Mouse (Mus musculus): Measurements from ENCODE around the gene Polg2. TPM values are rescaled to one million over a fixed set of nuclear protein-coding genes. Genes with fewer than 3 reads are reported as not detected.
"Not testable (repeated sequence)": the region's sequence is repeated elsewhere in the genome, so short reads cannot be mapped to it uniquely, and the experiment has no call there.

The Polg2 gene
- polyA plus RNA-seq, 1 experiment from 2014 or later, result 12.9 TPM

- no peaks in the 10 kb centered on the region for H3K27me3 ChIP-seq (replicated peaks; ENCODE audit: control insufficient read depth, insufficient read depth, low read length)
- WGBS, result 86% methylated on average over 7 of the region's 7 CpGs
These were observed 37.0 kb upstream of the Polg2 start for GRCm38 (mm10) chr11:106816316-106816715.

DNA sequence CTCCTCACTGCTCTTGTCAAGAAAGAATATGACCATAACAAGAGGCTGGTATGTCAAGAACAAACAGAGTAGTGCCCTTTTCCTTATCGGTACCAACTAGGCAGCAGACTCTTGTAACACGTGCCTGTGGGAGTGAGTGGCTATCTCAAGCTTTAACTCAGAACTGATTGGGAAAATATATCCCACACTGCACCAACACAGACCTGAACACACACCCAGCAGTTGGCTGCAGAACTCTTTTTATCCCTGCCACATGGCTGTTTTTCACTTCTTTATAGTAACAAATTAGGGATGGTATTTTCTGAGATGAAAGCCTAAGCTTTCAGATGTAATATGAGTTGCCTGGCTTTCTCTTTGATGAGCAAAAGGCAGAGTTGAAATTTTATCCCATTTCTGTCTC lies 36.4 kb upstream of the Polg2 start:
- peak overlapping the region; percentile 70; the same call in 1 of the 2 replicates for H3K27ac ChIP-seq (ENCODE audit: low read depth, low read length)
- H3K9me3 ChIP-seq (ENCODE audit: control insufficient read depth), result no peaks in the 10 kb centered on the region
- 0 out of 2 replicates have a peak, but pooled peaks cover 7% of the 10 kb centered on the region for H3K4me1 ChIP-seq (replicated peaks; ENCODE audit: control insufficient read depth, insufficient read depth, low read length)
- H3K4me3 ChIP-seq (ENCODE audit: low read depth, low read length), result no peak overlapping the region
- H3K27me3 ChIP-seq (replicated peaks; ENCODE audit: control insufficient read depth, insufficient read depth, low read length), result no peaks in the 10 kb centered on the region
- H3K36me3 ChIP-seq (ENCODE audit: control insufficient read depth, insufficient read depth), result peaks cover 60% of the 10 kb centered on the region
- no peak for TF ChIP-seq CTCF (IDR thresholded peaks at IDR 0.05; ENCODE audit: low read depth)
- no peak for ATAC-seq
- 67% methylated on average over 2 of the region's 2 CpGs for WGBS
- no peak overlapping the region for H3K9ac ChIP-seq (ENCODE audit: low read depth, low read length)
- H3K4me2 ChIP-seq (replicated peaks; ENCODE audit: low read depth), result no peak overlapping the region

More at GRCm38 (mm10) chr11:106816316-106816715, 37.0 kb upstream of the Polg2 start:
- no peak for TF ChIP-seq CTCF (IDR thresholded peaks at IDR 0.05; ENCODE audit: low read depth)
- peaks cover 60% of the 10 kb centered on the region for H3K36me3 ChIP-seq (ENCODE audit: control insufficient read depth, insufficient read depth)
- no peak overlapping the region for H3K4me2 ChIP-seq (replicated peaks; ENCODE audit: low read depth)
- H3K9ac ChIP-seq (ENCODE audit: low read depth, low read length), result no peak overlapping the region
- H3K27ac ChIP-seq (ENCODE audit: low read depth, low read length), result no peak overlapping the region
- no peaks in the 10 kb centered on the region for H3K9me3 ChIP-seq (ENCODE audit: control insufficient read depth)
- 0 out of 2 replicates have a peak, but pooled peaks cover 7% of the 10 kb centered on the region for H3K4me1 ChIP-seq (replicated peaks; ENCODE audit: control insufficient read depth, insufficient read depth, low read length)
- H3K4me3 ChIP-seq (ENCODE audit: low read depth, low read length), result no peak overlapping the region
- ATAC-seq, result no peak

GRCm38 (mm10) chr11:106815331-106815730 lies 36.0 kb upstream of the Polg2 start:
- Histone ChIP-seq H3K9ac (ENCODE audit: low read depth, low read length) (no peak overlapping the region), H3K4me3 (ENCODE audit: low read depth, low read length) (no peak overlapping the region), H3K27ac (ENCODE audit: low read depth, low read length) (peak overlapping the region; percentile 70), H3K9me3 (ENCODE audit: control insufficient read depth) (no peaks in the 10 kb centered on the region), H3K4me2 (replicated peaks; ENCODE audit: low read depth) (no peak overlapping the region), H3K27me3 (replicated peaks; ENCODE audit: control insufficient read depth, insufficient read depth, low read length) (no peaks in the 10 kb centered on the region), H3K36me3 (ENCODE audit: control insufficient read depth, insufficient read depth) (peaks cover 60% of the 10 kb centered on the region), H3K4me1 (replicated peaks; ENCODE audit: control insufficient read depth, insufficient read depth, low read length) (0 out of 2 replicates have a peak, but pooled peaks cover 7% of the 10 kb centered on the region)
- no peak for TF ChIP-seq CTCF (IDR thresholded peaks at IDR 0.05; ENCODE audit: low read depth)
- ATAC-seq, result no peak
- 92% methylated on average over 2 of the region's 2 CpGs for WGBS

DNA sequence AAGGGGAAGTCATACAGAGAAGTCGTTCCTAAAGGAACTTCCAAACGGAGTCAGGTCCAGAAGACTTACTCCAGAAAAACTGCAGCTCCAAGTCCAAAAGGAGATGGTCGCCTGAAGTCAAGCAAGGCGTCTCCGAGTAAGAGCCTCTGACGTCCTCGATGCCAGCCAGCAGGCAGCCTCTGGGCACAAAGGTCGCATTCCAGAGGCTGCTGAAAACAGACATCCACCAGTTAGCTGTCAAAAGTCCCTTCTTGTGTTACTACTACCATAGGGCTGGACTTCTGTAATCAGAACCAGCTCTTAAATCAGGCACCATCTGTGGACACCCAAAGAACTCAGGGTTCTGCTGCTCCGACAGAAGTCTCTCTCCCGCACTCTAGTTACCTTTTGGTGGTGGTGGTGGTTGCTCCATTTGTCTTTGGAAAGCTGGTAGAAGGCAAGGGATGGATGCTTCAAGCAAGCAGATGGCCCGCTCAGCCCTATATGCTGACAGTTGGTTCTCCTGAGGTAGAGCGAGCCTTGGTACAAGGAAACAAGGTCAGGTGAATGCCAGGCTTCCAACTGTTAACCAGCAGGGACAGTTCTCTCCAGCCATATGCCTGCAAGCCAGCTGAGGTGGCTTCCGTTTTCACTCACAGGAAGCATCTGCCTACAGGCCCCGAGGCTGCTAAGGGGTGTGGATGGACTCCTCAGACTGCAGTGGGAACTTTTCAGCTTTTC lies 35.4 kb upstream of the Polg2 start:
- 0 out of 2 replicates have a peak, but pooled peaks cover 7% of the 10 kb centered on the region for H3K4me1 ChIP-seq (replicated peaks; ENCODE audit: control insufficient read depth, insufficient read depth, low read length)
- H3K36me3 ChIP-seq (ENCODE audit: control insufficient read depth, insufficient read depth), result peaks cover 62% of the 10 kb centered on the region
- no peak overlapping the region for H3K4me3 ChIP-seq (ENCODE audit: low read depth, low read length)
- 69% methylated on average over 14 of the region's 14 CpGs for WGBS
- no peak overlapping the region for H3K4me2 ChIP-seq (replicated peaks; ENCODE audit: low read depth)
- H3K27me3 ChIP-seq (replicated peaks; ENCODE audit: control insufficient read depth, insufficient read depth, low read length), result no peaks in the 10 kb centered on the region
- peak overlapping the region; percentile 88 for H3K27ac ChIP-seq (ENCODE audit: low read depth, low read length)
- no peaks in the 10 kb centered on the region for H3K9me3 ChIP-seq (ENCODE audit: control insufficient read depth)
- ATAC-seq, result no peak
- no peak for TF ChIP-seq CTCF (IDR thresholded peaks at IDR 0.05; ENCODE audit: low read depth)
- no peak overlapping the region for H3K9ac ChIP-seq (ENCODE audit: low read depth, low read length)

DNA sequence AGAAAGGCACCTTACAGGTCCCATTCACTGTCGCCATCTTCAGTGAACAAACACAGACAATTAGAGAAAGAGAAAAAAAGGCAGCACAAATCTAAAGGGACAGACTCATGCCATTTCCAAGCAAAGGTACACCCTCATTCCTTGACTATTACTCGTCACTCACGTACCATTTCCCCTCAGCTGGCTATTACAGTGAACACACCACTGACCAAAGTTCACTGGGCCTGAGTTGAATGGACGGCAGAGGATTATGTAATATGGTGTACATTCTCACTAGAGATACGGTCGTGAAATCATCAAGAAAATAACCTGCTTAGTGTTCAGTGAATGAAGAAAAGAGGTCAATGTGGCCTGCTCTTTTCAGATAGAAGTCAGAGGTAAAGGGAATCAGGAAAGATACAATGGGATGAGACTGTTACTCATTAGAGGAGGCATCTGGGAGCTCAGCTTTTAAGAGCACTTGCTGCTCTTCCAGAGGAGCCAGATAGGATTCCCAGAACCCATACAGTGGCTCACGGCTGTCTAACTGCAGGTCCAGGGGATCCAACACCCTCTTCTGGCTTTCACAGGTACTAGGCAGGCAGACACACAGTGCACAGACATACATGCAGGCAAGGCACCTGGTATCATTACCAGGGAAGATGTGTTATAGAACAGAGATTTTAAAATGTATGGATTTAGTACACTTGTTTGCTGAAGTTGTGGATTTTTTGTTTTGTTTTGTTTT lies 33.2 kb upstream of the Polg2 start:
- Histone ChIP-seq H3K4me2 (replicated peaks; ENCODE audit: low read depth) (no peak overlapping the region), H3K36me3 (ENCODE audit: control insufficient read depth, insufficient read depth) (peaks cover 47% of the 10 kb centered on the region), H3K27me3 (replicated peaks; ENCODE audit: control insufficient read depth, insufficient read depth, low read length) (no peaks in the 10 kb centered on the region), H3K27ac (ENCODE audit: low read depth, low read length) (peak overlapping the region; percentile 88), H3K9me3 (ENCODE audit: control insufficient read depth) (no peaks in the 10 kb centered on the region), H3K9ac (ENCODE audit: low read depth, low read length) (no peak overlapping the region), H3K4me1 (replicated peaks; ENCODE audit: control insufficient read depth, insufficient read depth, low read length) (0 out of 2 replicates have a peak, but pooled peaks cover 7% of the 10 kb centered on the region), H3K4me3 (ENCODE audit: low read depth, low read length) (no peak overlapping the region)
- ATAC-seq, result peak; percentile 80
- peak; percentile 16; the same call in 1 of the 2 replicates for TF ChIP-seq CTCF (IDR thresholded peaks at IDR 0.05; ENCODE audit: low read depth)
- WGBS, result 42% methylated on average over 7 of the region's 7 CpGs

- H3K27me3 ChIP-seq (replicated peaks; ENCODE audit: control insufficient read depth, insufficient read depth, low read length); H3K4me1 ChIP-seq (replicated peaks; ENCODE audit: control insufficient read depth, insufficient read depth, low read length); H3K9ac ChIP-seq (ENCODE audit: low read depth, low read length); H3K27ac ChIP-seq (ENCODE audit: low read depth, low read length); ATAC-seq; H3K9me3 ChIP-seq (ENCODE audit: control insufficient read depth); H3K4me3 ChIP-seq (ENCODE audit: low read depth, low read length); H3K4me2 ChIP-seq (replicated peaks; ENCODE audit: low read depth): not testable (repeated sequence)
- H3K36me3 ChIP-seq (ENCODE audit: control insufficient read depth, insufficient read depth), result peaks cover 45% of the 10 kb centered on the region
- 79% methylated on average over 1 of the region's 1 CpGs for WGBS
These were observed 28.1 kb upstream of the Polg2 start for GRCm38 (mm10) chr11:106807442-106807841.
